Mouse (Mus musculus) 3T3-L1 (cell line): ENCODE data around the gene Ern1.
A peak's percentile ranks its signal among the peaks of the same experiment; 100 is the strongest.
"Not testable (repeated sequence)": the region's sequence is repeated elsewhere in the genome, so short reads cannot be mapped to it uniquely, and the experiment has no call there.

Experiments used
- DNase-seq: peaks from one replicate; pipeline ENCODE4 v3.0.0-alpha.2; 2015; ENCODE audit warnings: low read depth, low spot score

Gene Ern1

GRCm38 (mm10) chr11:106502631-106503424, 15.2 kb upstream of the Ern1 start:
- peak; percentile 56 for DNase-seq

- DNase-seq, result no peak
These were observed 14.5 kb upstream of the Ern1 start for GRCm38 (mm10) chr11:106502159-106502505.

- peak; percentile 83 for DNase-seq
These were observed 13.9 kb upstream of the Ern1 start for GRCm38 (mm10) chr11:106501308-106502158.

GRCm38 (mm10) chr11:106500393-106501307, 13.0 kb upstream of the Ern1 start:
- DNase-seq, result peak; percentile 99

GRCm38 (mm10) chr11:106498739-106499379, 11.2 kb upstream of the Ern1 start:
- no peak for DNase-seq

- DNase-seq, result peak; percentile 49
These were observed 10.3 kb upstream of the Ern1 start for GRCm38 (mm10) chr11:106497926-106498325.

GRCm38 (mm10) chr11:106497009-106497408, 9.4 kb upstream of the Ern1 start:
- not testable (repeated sequence) for DNase-seq

- DNase-seq, result no peak
These were observed 5.5 kb upstream of the Ern1 start for GRCm38 (mm10) chr11:106492984-106493669.

GRCm38 (mm10) chr11:106491393-106491792, 3.7 kb upstream of the Ern1 start:
- DNase-seq, result peak; percentile 93

GRCm38 (mm10) chr11:106490600-106490999, 2.9 kb upstream of the Ern1 start:
- not testable (repeated sequence) for DNase-seq

- DNase-seq, result no peak
These were observed 2.4 kb upstream of the Ern1 start for GRCm38 (mm10) chr11:106490057-106490456.

- DNase-seq, result peak; percentile 67
These were observed 1.5 kb upstream of the Ern1 start for GRCm38 (mm10) chr11:106489036-106489693.

GRCm38 (mm10) chr11:106488126-106488561, 492 bp upstream of the Ern1 start:
- no peak for DNase-seq

GRCm38 (mm10) chr11:106486866-106487732, 553 bp downstream of the Ern1 start:
- DNase-seq, result peak; percentile 38

GRCm38 (mm10) chr11:106486042-106486865, 1.4 kb downstream of the Ern1 start:
- DNase-seq, result no peak

GRCm38 (mm10) chr11:106485611-106486010, 2.0 kb downstream of the Ern1 start:
- DNase-seq, result no peak

GRCm38 (mm10) chr11:106484875-106485274, 2.8 kb downstream of the Ern1 start:
- no peak for DNase-seq

- DNase-seq, result no peak
These were observed 4.8 kb downstream of the Ern1 start for GRCm38 (mm10) chr11:106482867-106483266.
